Mouse (Mus musculus) liver, adult 2 months (tissue): Measurements from ENCODE around the gene Fam69a. TPM values are rescaled to one million over a fixed set of nuclear protein-coding genes. Genes with fewer than 3 reads are reported as not detected.

Experiments
- DNase-seq: peaks from one replicate; pipeline ENCODE4 v3.0.0-alpha.2; 2011; ENCODE audit warnings: low read depth, low spot score; ENCODE audit errors: extremely low read depth
- H3K27ac ChIP-seq: fragments of 200-500 bp; replicated peaks from 2 replicates; pipeline ENCODE4 v1.5.1; 2012; ENCODE audit warnings: low read depth, mild to moderate bottlenecking, control low read depth, inconsistent platforms, low read length; ENCODE audit not compliant: insufficient read depth
- H3K27me3 ChIP-seq: fragments of 200-500 bp; 2 replicates; pipeline ENCODE4 v1.6.1; 2012; ENCODE audit warnings: mild to moderate bottlenecking, moderate library complexity, low read length, inconsistent platforms; ENCODE audit not compliant: control insufficient read depth, insufficient read depth
- H3K36me3 ChIP-seq: fragments of 200-500 bp; 2 replicates; pipeline ENCODE4 v1.6.1; 2012; ENCODE audit warnings: low read length, inconsistent platforms; ENCODE audit not compliant: control insufficient read depth, insufficient read depth
- H3K4me1 ChIP-seq: fragments of 200-500 bp; 2 replicates; pipeline ENCODE4 v1.6.1; 2011; ENCODE audit warnings: low read length; ENCODE audit not compliant: control insufficient read depth, insufficient read depth
- H3K4me3 ChIP-seq: fragments of 200-500 bp; 2 replicates; pipeline ENCODE4 v1.5.1; 2011; ENCODE audit warnings: low read depth, mild to moderate bottlenecking, control low read depth, low read length, moderate library complexity; ENCODE audit not compliant: insufficient read depth
- H3K79me2 ChIP-seq: fragments of 200-500 bp; 2 replicates; pipeline ENCODE4 v1.6.1; 2012; ENCODE audit warnings: inconsistent platforms, mild to moderate bottlenecking, low read length, moderate library complexity; ENCODE audit not compliant: control insufficient read depth, insufficient read depth
- H3K9ac ChIP-seq: fragments of 200-500 bp; 2 replicates; pipeline ENCODE4 v1.6.1; 2012; ENCODE audit warnings: low read depth, mild to moderate bottlenecking, control low read depth, inconsistent platforms, low read length
- CTCF ChIP-seq: fragments of 200-500 bp; IDR thresholded peaks from 2 replicates; pipeline ENCODE4 v1.5.1; 2011; ENCODE audit warnings: low read depth, low read length, control low read depth
- POLR2A ChIP-seq: fragments of 200-500 bp; IDR thresholded peaks from 2 replicates; pipeline ENCODE4 v1.6.1; 2011; ENCODE audit warnings: low read length, control low read depth; ENCODE audit not compliant: insufficient read depth; ENCODE audit errors: extremely low read depth
- WGBS: fragments of 180-500 bp; shearing (Covaris S2); methylation state at CpG from one replicate; pipeline ENCODE4 v1.1.7; 2018; 5-methylcytosine and 5-hydroxymethylcytosine counted together
- polyA plus RNA-seq: library from polyadenylated mRNA; depleted of rRNA; stranded (reverse); fragments of >200 nt; gene quantifications from 2 replicates; pipeline ENCODE4 v1.2.3, GENCODE M21; 2012
- total RNA-seq: library from RNA; depleted of rRNA; stranded (reverse); fragments of >200 nt; gene quantifications from 2 replicates; pipeline ENCODE4 v1.2.3, GENCODE M21; 2014

The Fam69a gene
- total and polyA plus RNA-seq, 2 experiments, result 1.4 to 5.3 TPM

DNA sequence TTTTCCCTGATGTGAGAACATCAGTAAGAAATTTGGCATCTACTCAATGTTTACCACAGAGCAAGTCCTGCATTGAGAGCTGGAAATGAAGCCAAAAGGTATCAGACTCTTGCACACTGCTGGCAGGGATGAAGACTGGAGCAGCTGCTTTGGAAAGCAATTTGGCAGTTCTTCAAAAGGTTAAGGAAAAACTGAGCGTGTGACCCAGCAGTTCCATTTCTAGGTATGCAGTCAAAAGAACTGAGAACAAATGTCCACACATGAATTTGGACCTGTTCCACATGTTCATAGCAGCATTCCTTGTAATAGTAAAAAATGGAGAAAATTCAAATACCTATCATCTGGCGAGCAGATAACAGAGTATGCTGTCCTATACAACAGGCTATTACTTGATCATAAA lies 39.3 kb downstream of the Fam69a start:
- TF ChIP-seq CTCF (no peak), POLR2A (no peak)
- no peaks in the 10 kb centered on the region for H3K36me3 ChIP-seq
- no peak overlapping the region for H3K27ac ChIP-seq
- peaks cover 10% of the 10 kb centered on the region for H3K4me1 ChIP-seq
- H3K27me3 ChIP-seq, result no peaks in the 10 kb centered on the region
- H3K79me2 ChIP-seq, result peaks cover 7% of the 10 kb centered on the region; the same call in 1 of the 2 replicates
- peak; percentile 92 for DNase-seq
- H3K9ac ChIP-seq, result no peak overlapping the region
- 25% methylated on average over 2 of the region's 2 CpGs for WGBS
- no peak overlapping the region for H3K4me3 ChIP-seq

GRCm38 (mm10) chr5:107946475-107946874 lies 40.4 kb downstream of the Fam69a start:
- Histone ChIP-seq H3K4me3 (no peak overlapping the region), H3K79me2 (peaks cover 7% of the 10 kb centered on the region; the same call in 1 of the 2 replicates), H3K4me1 (peaks cover 10% of the 10 kb centered on the region), H3K36me3 (no peaks in the 10 kb centered on the region), H3K27ac (no peak overlapping the region), H3K27me3 (no peaks in the 10 kb centered on the region), H3K9ac (no peak overlapping the region)
- 100% methylated on average over 1 of the region's 1 CpGs for WGBS
- TF ChIP-seq CTCF (no peak), POLR2A (no peak)
- no peak for DNase-seq

DNA sequence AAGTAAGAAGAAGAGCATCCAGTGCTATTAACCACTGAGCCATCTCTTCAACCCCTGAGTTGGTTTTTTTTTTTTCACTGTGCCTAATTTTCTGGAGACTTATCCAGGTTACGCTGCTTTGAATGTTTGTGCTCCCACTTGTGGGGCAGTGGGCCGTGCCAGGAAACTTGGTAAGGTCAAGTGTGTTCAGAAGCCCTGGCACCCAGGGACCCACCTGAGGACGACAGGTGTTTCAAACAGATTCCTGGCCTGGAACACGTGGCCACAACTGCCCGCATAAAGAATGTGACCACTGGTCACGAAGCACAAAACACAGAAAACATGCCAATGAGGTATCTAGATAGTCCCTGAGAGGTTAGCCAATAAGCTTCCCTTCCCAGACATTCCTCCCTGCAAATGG lies 43.4 kb downstream of the Fam69a start:
- Histone ChIP-seq H3K4me3 (no peak overlapping the region), H3K4me1 (peaks cover 6% of the 10 kb centered on the region), H3K36me3 (no peaks in the 10 kb centered on the region), H3K27me3 (no peaks in the 10 kb centered on the region), H3K9ac (no peak overlapping the region), H3K27ac (no peak overlapping the region), H3K79me2 (peaks cover 7% of the 10 kb centered on the region; the same call in 1 of the 2 replicates)
- no peak for DNase-seq
- WGBS, result 96% methylated on average over 6 of the region's 6 CpGs
- TF ChIP-seq CTCF (no peak), POLR2A (no peak)

DNA sequence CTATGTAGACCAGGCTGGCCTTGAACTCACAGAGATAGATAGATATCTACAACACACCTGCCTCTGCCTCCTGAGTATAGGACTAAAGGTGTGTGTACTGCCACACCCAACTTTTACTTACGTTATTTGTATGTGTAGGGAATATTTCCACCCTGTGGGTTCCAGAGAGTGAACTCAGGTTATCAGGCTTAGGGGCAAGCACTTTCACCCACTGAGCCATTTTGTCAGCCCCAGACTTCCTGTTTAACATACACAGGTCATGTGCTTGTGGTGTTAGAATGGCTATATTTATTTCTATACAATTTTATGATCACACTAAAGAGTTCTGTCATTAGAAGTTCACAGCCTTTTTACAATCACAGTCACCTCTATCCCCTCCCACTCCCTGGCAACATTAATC lies 43.9 kb downstream of the Fam69a start:
- H3K27me3 ChIP-seq, result no peaks in the 10 kb centered on the region
- H3K27ac ChIP-seq, result no peak overlapping the region
- WGBS, result 64% methylated on average over 1 of the region's 1 CpGs
- no peak overlapping the region for H3K4me3 ChIP-seq
- no peak overlapping the region for H3K9ac ChIP-seq
- peaks cover 6% of the 10 kb centered on the region for H3K4me1 ChIP-seq
- TF ChIP-seq CTCF, result no peak
- TF ChIP-seq POLR2A, result no peak
- no peaks in the 10 kb centered on the region for H3K36me3 ChIP-seq
- H3K79me2 ChIP-seq, result peaks cover 7% of the 10 kb centered on the region; the same call in 1 of the 2 replicates
- DNase-seq, result no peak

GRCm38 (mm10) chr5:107941222-107941621 lies 45.7 kb downstream of the Fam69a start:
- TF ChIP-seq POLR2A, result no peak
- TF ChIP-seq CTCF, result no peak
- 71% methylated on average over 6 of the region's 6 CpGs for WGBS
- Histone ChIP-seq H3K4me1 (no peaks in the 10 kb centered on the region), H3K27me3 (no peaks in the 10 kb centered on the region), H3K4me3 (no peak overlapping the region), H3K27ac (no peak overlapping the region), H3K79me2 (peaks cover 7% of the 10 kb centered on the region; the same call in 1 of the 2 replicates), H3K9ac (no peak overlapping the region), H3K36me3 (no peaks in the 10 kb centered on the region)
- no peak for DNase-seq

DNA sequence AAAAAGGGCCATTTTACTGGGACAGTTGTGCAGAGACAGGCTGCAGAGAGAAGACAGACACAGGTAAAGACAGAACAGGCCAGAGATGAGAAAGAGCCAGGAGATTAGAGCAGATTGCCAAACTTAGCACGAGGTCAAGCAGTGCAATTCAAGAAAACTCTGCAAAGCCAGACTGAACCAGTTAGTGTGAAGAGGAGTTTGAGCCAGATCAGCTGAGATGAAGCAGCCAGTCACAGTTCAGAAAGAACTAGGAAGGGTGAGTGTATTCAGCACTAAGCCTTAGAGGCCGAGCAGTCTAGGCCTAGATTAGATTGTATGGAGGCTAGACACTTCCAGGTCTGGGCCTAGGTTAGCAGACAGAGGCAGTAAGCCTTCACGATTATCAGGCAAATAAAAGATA lies 47.2 kb downstream of the Fam69a start:
- Histone ChIP-seq H3K9ac (no peak overlapping the region), H3K79me2 (peaks cover 4% of the 10 kb centered on the region; the same call in 1 of the 2 replicates), H3K27ac (no peak overlapping the region), H3K4me3 (no peak overlapping the region), H3K27me3 (no peaks in the 10 kb centered on the region), H3K4me1 (no peaks in the 10 kb centered on the region), H3K36me3 (no peaks in the 10 kb centered on the region)
- TF ChIP-seq POLR2A (no peak), CTCF (no peak)
- DNase-seq, result no peak
- 78% methylated on average over 3 of the region's 3 CpGs for WGBS
